Mouse (Mus musculus): ENCODE measurements around the gene Rasa2. TPM values are rescaled to one million over a fixed set of nuclear protein-coding genes. Genes with fewer than 3 reads are reported as not detected.

Rasa2 gene
- total and polyA plus RNA-seq, 3 experiments, result 9.7 to 9.8 (median 9.8) TPM

- no peak for DNase-seq (ENCODE audit: extremely low read depth)
- Histone ChIP-seq H3K4me3 (replicated peaks in 1 of 3; ENCODE audit: low read depth in 2 of 3, low read length in 2 of 3, poor library complexity in 1 of 3) (no peak overlapping the region), H3K79me2 (replicated peaks; ENCODE audit: control insufficient read depth, extremely low read depth, insufficient read depth, poor library complexity, severe bottlenecking) (no peaks in the 10 kb centered on the region), H3K4me2 (ENCODE audit: insufficient read depth, low read depth, poor library complexity, severe bottlenecking) (no peak overlapping the region), H3K4me1 (ENCODE audit: control insufficient read depth in 1 of 2, insufficient read depth in 2 of 2) (peaks cover 11% of the 10 kb centered on the region in 2 experiments), H3K9me3 (replicated peaks; ENCODE audit: low read length) (no peaks in the 10 kb centered on the region), H3K27ac (ENCODE audit: insufficient read depth, low read depth) (no peak overlapping the region), H3K9ac (ENCODE audit: insufficient read depth, low read depth) (no peak overlapping the region), H3K27me3 (replicated peaks) (no peaks in the 10 kb centered on the region), H3K36me3 (replicated peaks in 1 of 2; ENCODE audit: control insufficient read depth in 1 of 2, insufficient read depth in 1 of 2, low read length in 1 of 2) (no peaks in the 10 kb centered on the region)
- dilution Hi-C loops (cut with MboI; ENCODE audit: extremely low pct_ligation_motif_present, extremely low pct_unique_long_range_greater_than_20kb, low sequenced_read_pairs), result no loop called here
- TF ChIP-seq JUND (conservative IDR thresholded peaks at IDR 0.05; ENCODE audit: low read depth, low read length), result no peak
- no peak for TF ChIP-seq TBP (conservative IDR thresholded peaks at IDR 0.05; ENCODE audit: low read depth, low read length)
- no peak for TF ChIP-seq CHD2 (IDR thresholded peaks at IDR 0.05; ENCODE audit: low read length)
- TF ChIP-seq CHD1 (IDR thresholded peaks at IDR 0.05; ENCODE audit: low read depth, low read length), result no peak
- no peak for TF ChIP-seq ZMIZ1 (IDR thresholded peaks at IDR 0.05; ENCODE audit: low read depth, low read length)
- no peak for TF ChIP-seq RCOR1 (conservative IDR thresholded peaks at IDR 0.05; ENCODE audit: low read depth, low read length)
- TF ChIP-seq SMC3 (IDR thresholded peaks at IDR 0.05; ENCODE audit: low read depth, low read length), result no peak
- TF ChIP-seq MAFK (IDR thresholded peaks at IDR 0.05; ENCODE audit: insufficient replicate concordance, low read length), result no peak
- in situ Hi-C loops (cut with MboI; ENCODE audit: low pct_ligation_motif_present, low pct_unique_long_range_greater_than_20kb, low sequenced_read_pairs), result loop anchor here (5.0 kb wide), 1 partner anchor 76 kb away; no protein-coding TSS in a partner anchor
Measured at GRCm38 (mm10) chr9:96653538-96653937, 22.1 kb upstream of the Rasa2 start.

- Histone ChIP-seq H3K79me2 (replicated peaks; ENCODE audit: control insufficient read depth, extremely low read depth, insufficient read depth, poor library complexity, severe bottlenecking) (no peaks in the 10 kb centered on the region), H3K27ac (ENCODE audit: insufficient read depth, low read depth) (no peak overlapping the region), H3K4me1 (ENCODE audit: control insufficient read depth in 1 of 2, insufficient read depth in 2 of 2) (peaks cover 11% of the 10 kb centered on the region in 2 experiments), H3K36me3 (replicated peaks in 1 of 2; ENCODE audit: control insufficient read depth in 1 of 2, insufficient read depth in 1 of 2, low read length in 1 of 2) (no peaks in the 10 kb centered on the region), H3K27me3 (replicated peaks) (no peaks in the 10 kb centered on the region), H3K4me2 (ENCODE audit: insufficient read depth, low read depth, poor library complexity, severe bottlenecking) (peak overlapping the region; percentile 31; the same call in 1 of the 2 replicates), H3K9ac (ENCODE audit: insufficient read depth, low read depth) (no peak overlapping the region), H3K4me3 (replicated peaks in 1 of 3; ENCODE audit: low read depth in 2 of 3, low read length in 2 of 3, poor library complexity in 1 of 3) (no peak overlapping the region), H3K9me3 (replicated peaks; ENCODE audit: low read length) (no peaks in the 10 kb centered on the region)
- DNase-seq (ENCODE audit: extremely low read depth), result peak; percentile 76
- TF ChIP-seq IRF4 (IDR thresholded peaks at IDR 0.05; ENCODE audit: low read depth, low read length) (no peak), NRF1 (IDR thresholded peaks at IDR 0.05; ENCODE audit: low read depth, low read length) (no peak), ETS1 (conservative IDR thresholded peaks at IDR 0.05; ENCODE audit: low read depth, low read length) (no peak), SMC3 (IDR thresholded peaks at IDR 0.05; ENCODE audit: low read depth, low read length) (peak; percentile 70), MAZ (IDR thresholded peaks at IDR 0.05; ENCODE audit: low read depth, low read length) (no peak), NELFE (IDR thresholded peaks at IDR 0.05; ENCODE audit: low read depth, low read length) (no peak), MAX (IDR thresholded peaks at IDR 0.05; ENCODE audit: low read length) (no peak), MEF2A (IDR thresholded peaks at IDR 0.05; ENCODE audit: borderline replicate concordance, low read depth, low read length) (no peak), MAFK (IDR thresholded peaks at IDR 0.05; ENCODE audit: insufficient replicate concordance, low read length) (no peak), JUND (conservative IDR thresholded peaks at IDR 0.05; ENCODE audit: low read depth, low read length) (no peak), RAD21 (IDR thresholded peaks at IDR 0.05; ENCODE audit: low read depth, low read length) (peak; percentile 60), E2F4 (IDR thresholded peaks at IDR 0.05; ENCODE audit: insufficient replicate concordance, low read depth, low read length) (peak; percentile 21; the same call in 1 of the 2 replicates), EP300 (IDR thresholded peaks at IDR 0.05; ENCODE audit: low read length) (no peak), ZNF384 (IDR thresholded peaks at IDR 0.05; ENCODE audit: low read depth, low read length) (peak; percentile 23; the same call in 1 of the 2 replicates), CHD1 (IDR thresholded peaks at IDR 0.05; ENCODE audit: low read depth, low read length) (no peak), CHD2 (IDR thresholded peaks at IDR 0.05; ENCODE audit: low read length) (peak; percentile 53; the same call in 1 of the 2 replicates), SIN3A (IDR thresholded peaks at IDR 0.05; ENCODE audit: low read length) (no peak), MYC (IDR thresholded peaks at IDR 0.05; ENCODE audit: low read depth, low read length) (peak; percentile 46; the same call in 1 of the 2 replicates), ZMIZ1 (IDR thresholded peaks at IDR 0.05; ENCODE audit: low read depth, low read length) (no peak), ZKSCAN1 (IDR thresholded peaks at IDR 0.05; ENCODE audit: borderline replicate concordance, low read depth, low read length) (no peak), HCFC1 (IDR thresholded peaks at IDR 0.05; ENCODE audit: low read depth, low read length) (0 out of 2 replicates have a peak, but pooled peaks have one; percentile 35), CTCF (conservative IDR thresholded peaks at IDR 0.05 in 1 of 2, IDR thresholded peaks at IDR 0.05 in 1 of 2; ENCODE audit: low read depth in 2 of 2, low read length in 2 of 2) (peak; percentile 52 to 80), POLR2A (IDR thresholded peaks at IDR 0.05; ENCODE audit: low read depth, low read length) (no peak), GABPA (IDR thresholded peaks at IDR 0.05; ENCODE audit: insufficient replicate concordance, low read depth, low read length) (no peak), MXI1 (IDR thresholded peaks at IDR 0.05; ENCODE audit: low read depth, low read length) (no peak), RCOR1 (conservative IDR thresholded peaks at IDR 0.05; ENCODE audit: low read depth, low read length) (no peak), USF2 (conservative IDR thresholded peaks at IDR 0.05; ENCODE audit: low read depth, low read length) (no peak), ELF1 (IDR thresholded peaks at IDR 0.05; ENCODE audit: low read depth, low read length) (peak; percentile 65), TCF12 (IDR thresholded peaks at IDR 0.05; ENCODE audit: low read depth, low read length) (no peak), POLR2AphosphoS2 (IDR thresholded peaks at IDR 0.05; ENCODE audit: low read depth, low read length) (no peak), TBP (conservative IDR thresholded peaks at IDR 0.05; ENCODE audit: low read depth, low read length) (no peak), UBTF (IDR thresholded peaks at IDR 0.05; ENCODE audit: low read depth, low read length) (no peak)
- dilution Hi-C loops (cut with MboI; ENCODE audit: extremely low pct_ligation_motif_present, extremely low pct_unique_long_range_greater_than_20kb, low sequenced_read_pairs) (no loop called here), in situ Hi-C loops (cut with MboI; ENCODE audit: low pct_ligation_motif_present, low pct_unique_long_range_greater_than_20kb, low sequenced_read_pairs) (loop anchor here (5.0 kb wide), 1 partner anchor 75 kb away; no protein-coding TSS in a partner anchor)
Measured at GRCm38 (mm10) chr9:96652763-96653162, 21.3 kb upstream of the Rasa2 start.
